Mouse (Mus musculus) spleen, embryonic (tissue): ENCODE measurements around the gene Unc5cl.

Experiments
- CTCF ChIA-PET: fragments of 350-600 bp; sonication (Branson Sonifier 250); formaldehyde crosslinking; loops from one replicate; lab custom pipeline; 2022; lab: Charles Lee

Gene Unc5cl

DNA sequence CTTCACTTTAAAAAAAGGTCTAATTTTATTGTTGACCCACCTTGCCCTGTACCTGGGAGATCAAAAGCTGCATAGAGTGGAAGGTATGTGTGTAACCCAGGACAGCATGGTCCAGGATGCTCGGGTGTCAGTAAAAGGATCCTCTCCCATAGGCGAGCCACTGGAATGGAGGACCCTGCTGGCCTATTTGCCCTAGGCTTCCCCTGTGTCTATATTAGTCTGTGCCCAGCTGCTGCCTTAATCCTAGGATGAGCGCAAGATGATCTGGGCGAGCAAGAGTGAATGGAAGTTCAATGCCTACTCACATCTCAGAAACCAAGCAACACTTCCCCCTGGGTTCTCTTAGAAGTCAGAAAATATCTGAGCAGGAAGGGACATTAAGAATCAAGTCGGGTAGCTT lies 23.6 kb upstream of the Unc5cl start:
- CTCF ChIA-PET, result interaction anchor here (0.5 kb wide), 1 partner anchor 26 kb away, joined by 3 read pairs; no protein-coding TSS in a partner anchor

DNA sequence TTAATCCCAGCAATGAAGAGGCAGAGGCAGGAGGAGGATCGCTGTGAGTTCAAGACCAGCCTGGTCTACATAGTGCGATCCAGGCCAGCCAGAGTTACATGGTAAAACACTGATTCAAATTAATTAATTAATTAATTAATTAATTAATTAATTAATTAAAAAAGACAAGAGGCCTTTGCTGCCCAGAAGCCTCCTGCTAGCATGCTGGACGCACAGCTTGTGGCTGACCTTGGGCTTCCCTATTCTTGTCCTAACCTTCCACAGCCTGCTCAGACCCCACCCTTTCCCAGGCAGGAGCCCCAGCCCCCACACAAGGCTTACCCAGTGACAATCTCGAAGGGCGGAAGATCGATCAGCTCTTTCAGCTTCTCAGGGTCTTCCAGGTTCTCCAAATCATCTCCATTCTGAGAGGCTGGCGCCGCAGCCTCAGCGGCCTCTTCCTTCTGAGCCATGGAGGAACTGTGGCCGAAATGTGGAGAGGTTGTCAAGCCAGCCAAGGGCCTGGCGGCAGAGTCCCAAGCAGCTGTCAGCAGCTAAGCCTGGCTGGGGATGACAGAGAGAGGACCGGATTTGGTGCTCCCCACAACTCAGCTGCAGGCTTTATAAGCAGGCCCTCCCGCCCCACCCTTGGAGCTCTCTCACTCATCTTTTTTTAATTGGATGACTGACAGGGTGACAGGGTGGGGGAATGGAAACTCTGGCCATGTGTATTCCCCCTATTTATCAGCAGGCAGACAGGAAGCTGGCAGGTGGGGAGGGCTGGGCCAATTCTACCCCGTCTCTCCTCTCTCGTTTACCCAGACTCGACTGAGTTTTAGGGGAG lies 22.3 kb upstream of the Unc5cl start, which contains the start of gene Apobec2:
Gene Apobec2 (minus strand): TSS at position 773 of the 823 bp plus-strand sequence.
- CTCF ChIA-PET, result no interaction called here

DNA sequence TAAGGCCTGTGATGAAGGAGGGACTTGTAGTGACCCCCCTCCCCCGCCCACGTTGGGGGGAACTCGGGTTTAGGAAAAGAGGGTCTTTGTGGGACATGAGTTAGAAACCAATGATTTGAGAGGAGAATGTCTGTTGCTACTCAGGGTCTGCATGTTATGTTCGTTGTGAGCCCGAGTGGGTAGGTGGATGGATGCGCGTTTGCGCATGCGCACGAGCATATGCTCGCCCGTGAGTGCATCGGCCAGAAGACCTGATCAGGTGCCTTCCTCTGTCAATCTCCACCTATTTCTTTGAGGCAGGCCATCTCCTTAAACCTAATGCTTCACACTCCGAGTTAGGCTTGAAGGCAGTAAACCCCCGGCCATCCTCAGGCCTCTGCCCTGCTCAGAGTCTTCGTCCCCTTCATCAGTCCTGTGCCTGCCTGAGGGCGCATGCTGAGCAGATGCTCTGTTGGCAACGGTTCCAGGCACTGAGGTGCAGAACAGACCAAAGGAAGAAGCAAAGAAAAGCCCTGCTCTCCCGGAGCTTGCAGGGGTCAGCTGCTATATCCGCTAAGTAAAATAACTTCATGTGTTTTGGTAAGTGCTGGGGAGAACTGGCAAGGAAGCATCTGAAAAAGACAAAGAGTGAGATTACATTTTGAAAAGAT lies 21.6 kb upstream of the Unc5cl start:
- CTCF ChIA-PET, result no interaction called here

DNA sequence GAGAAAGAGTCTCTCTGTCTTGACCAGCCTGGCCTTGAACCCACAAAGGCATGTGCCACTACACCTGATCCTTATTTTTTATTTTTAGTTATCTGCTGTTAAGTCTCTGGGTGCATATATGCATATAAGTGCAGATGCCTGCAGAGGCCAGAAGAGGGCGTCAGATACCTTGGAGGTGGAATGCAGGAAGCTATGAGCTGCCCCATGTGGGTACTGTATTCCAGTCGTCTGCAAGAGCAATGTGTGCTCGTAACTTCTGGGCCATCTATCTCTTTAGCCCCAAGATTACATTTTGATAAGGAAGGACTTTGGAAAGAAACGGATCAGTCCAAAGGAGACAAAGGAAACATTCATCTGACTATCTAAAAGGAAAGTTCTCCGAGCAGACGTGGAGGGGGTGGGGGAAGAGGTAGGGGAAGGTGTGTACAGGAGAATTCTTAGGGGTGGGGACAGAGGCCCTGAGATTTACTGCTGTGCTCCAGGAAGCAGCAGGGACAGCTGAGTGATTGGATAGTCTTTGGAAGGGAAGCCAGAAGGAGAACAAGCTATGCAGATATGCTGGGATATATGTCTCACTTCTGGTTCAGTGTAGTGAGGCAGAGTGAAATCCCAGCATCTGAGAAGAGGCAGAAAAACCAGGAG lies 20.9 kb upstream of the Unc5cl start:
- CTCF ChIA-PET, result no interaction called here

DNA sequence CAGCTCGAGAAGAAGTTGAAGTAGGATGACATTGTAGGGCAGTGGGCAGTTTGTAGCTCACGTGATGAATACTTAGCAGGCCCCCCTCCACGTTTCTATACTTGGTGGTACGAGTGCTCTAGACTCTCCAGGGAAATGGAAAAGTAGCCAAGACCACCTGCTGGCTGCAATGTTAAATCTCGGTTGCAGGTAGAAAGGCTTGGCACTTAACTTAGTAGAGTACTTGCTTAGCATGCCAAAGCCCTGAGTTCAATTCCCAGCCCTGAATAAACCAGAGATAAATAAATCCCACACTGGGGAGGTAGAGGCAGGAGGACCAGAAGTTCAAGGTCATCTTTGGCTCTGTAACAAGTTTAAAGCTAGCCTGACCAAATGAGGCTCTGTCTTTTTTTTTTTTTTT lies 20.2 kb upstream of the Unc5cl start:
- CTCF ChIA-PET, result no interaction called here

DNA sequence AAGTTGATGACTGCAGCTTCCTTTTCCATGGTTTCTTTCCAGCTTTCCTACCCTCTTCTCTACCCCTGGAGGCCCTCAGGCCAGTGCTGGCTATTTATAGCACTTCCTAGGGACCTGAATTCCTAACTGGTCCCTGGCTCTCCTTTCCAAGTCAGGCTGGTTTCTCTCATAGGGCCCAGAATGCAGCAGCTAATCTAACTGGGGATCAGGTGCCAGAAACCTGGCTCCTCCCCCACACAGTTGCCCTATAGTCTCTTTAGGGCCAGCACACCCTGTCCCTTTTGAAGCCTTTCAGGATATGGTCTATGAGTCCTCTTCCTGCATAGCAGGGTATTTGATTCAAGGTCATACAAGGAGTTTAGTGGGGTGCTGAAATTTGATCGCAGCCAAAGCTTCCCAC lies 18.2 kb upstream of the Unc5cl start:
- CTCF ChIA-PET, result no interaction called here

DNA sequence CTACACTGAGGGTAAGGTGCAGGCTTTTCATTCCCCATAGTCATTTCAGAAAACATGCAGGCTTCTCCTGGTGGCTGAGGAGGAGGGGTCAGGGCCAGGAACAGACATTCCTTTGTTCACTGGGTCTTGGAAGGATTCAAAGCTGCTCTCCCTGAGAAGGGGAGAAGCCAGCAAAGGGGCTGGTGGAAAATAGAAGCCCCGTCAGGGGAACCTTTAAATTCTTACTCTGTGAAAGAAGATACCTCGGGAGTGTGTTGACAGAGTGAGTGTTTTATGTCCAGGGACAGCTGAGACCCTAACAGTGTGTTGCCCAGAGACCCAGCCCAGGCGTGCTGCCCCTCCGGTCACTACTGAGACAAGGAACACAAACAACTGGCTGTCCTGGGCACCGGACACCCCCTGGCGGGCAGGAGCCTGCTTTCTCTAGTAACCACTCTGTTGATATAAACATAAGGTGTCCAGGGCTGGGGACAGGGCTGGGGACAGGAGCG lies 17.2 kb upstream of the Unc5cl start:
- CTCF ChIA-PET, result no interaction called here

DNA sequence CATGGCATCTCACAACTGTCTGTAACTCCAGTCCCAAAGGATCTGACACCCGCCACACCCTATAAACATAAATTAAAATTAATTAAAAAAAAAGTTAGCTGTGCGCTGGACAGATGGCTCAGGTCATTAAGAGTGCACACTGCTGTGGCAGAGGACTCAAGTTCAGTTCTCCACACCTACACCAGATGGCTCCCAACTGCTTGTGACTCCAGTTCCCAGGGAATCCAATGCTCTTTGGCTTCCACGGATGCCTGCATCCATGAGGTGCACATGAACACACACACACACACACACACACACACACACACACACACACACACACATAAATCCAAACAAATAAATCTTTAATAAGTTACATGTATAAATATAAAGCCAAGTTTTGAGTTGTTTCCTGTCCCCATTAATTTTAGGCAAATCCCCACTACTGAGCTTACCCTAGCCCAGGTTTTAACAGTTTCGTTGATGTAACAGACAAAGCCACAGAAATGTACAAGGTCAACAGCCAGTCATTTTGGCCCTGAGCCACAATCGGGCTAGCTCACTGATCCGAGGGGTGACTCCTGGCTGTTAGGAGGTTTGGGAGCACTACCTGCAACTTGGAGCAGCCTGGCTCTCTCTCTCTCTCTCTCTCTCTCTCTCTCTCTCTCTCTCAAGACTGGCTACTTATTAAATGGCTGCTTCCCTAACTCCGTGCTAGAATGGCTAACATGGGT lies 11.8 kb upstream of the Unc5cl start:
- CTCF ChIA-PET, result interaction anchor here (0.7 kb wide), 1 partner anchor 160 kb away, joined by 7 read pairs; no protein-coding TSS in a partner anchor

DNA sequence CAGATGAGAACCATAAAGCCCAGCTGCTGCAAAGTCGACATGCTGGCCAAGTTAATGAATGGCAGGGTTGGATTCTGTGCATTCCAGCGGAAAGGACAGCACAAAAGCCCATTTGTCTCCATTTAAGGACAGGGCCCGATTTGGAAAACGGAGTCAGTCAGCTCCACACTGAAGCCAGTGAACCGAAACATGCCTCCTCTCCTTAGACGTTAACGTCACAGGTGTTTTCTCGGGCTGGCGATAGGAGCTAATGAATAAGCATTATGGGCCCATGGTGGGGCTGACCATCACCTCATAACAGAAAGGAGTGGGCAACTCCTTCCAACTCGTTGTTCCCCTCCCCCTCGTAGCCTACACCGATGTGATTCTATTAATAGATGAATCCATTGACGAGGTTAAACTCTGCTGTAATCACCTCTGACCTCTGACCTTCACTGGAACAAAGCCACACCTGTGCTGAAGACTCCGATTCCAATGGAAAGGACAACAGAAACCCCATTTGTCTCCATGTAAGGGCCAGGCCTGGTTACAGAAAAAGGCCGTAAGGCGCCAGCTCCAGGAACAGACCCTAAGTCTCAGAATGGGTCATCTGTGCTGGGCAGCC lies 11.1 kb upstream of the Unc5cl start:
- CTCF ChIA-PET, result interaction anchor here (0.7 kb wide), 1 partner anchor 161 kb away, joined by 7 read pairs; no protein-coding TSS in a partner anchor

DNA sequence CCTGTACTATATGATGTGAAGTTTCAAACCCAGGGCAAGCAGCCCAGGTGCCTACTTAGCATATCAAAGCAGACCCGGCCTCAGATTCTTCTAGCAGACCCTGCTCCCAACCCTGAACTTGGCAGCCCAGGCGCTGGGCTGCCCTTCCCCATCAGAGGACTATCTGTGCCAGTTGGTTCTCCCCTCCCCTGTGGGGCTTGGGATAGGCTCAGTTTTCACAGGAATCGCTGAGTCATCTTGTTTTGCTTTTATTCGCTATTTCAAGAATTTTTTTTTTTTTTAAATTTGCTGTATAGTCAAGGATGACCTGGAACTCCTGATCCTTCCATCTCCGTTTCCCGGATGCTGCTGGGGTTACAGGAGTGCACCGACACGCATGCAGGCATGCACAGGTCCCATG lies 7.0 kb upstream of the Unc5cl start:
- CTCF ChIA-PET, result no interaction called here

DNA sequence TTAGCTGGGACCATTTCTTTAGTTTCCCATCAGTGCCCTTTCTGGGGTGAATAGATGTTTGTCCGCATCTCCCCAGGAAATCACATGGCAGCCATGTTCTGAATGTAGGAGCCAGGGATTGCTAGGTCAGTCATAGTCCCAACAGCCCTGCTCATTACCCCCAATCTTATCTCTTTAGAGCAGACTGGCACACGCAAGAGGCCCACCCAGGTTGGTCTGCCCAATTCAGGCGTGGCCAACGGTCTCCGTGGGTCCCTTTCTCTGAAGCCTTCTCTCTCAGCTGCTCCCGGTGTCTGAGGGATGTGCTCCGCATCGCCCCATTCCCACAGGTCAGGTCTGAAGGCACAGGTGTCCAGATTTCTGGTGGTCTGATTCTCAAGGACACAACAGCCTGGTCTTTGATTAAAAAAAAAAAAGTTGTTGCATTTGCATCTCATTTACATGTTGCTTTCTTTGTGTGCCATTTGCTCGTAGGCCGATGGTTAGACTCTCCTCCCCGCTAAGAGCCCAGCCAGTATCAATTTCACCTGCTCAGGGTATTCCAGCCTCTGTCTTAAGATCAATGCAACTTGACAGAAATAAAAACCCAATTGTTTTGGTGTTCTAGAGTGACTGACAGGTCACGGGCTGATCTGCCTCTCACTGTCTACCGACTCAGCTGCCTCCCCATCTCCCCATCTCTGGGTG lies 3.9 kb upstream of the Unc5cl start:
- CTCF ChIA-PET, result interaction anchor here (0.7 kb wide), 1 partner anchor 178 kb away, joined by 3 read pairs; no protein-coding TSS in a partner anchor

DNA sequence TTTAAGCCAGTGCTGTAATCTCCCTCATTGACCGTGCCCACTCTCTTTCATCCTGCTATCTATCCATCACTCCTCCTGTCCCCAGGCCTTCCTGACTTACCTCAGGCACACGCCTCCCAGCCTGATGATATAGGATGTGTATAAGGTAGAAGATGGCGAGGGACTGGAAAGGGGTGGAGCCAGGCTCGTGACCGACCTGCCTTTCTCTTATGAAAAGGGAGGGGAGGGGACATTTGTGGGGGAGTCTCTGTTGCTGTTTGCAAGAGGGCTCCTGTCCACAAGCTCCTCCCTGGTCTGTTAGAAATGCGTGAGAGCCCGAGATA lies 3.4 kb upstream of the Unc5cl start, which contains the start of gene Tspo2:
Gene Tspo2 (minus strand): TSS at position 170 of the 323 bp plus-strand sequence.
- CTCF ChIA-PET, result no interaction called here

DNA sequence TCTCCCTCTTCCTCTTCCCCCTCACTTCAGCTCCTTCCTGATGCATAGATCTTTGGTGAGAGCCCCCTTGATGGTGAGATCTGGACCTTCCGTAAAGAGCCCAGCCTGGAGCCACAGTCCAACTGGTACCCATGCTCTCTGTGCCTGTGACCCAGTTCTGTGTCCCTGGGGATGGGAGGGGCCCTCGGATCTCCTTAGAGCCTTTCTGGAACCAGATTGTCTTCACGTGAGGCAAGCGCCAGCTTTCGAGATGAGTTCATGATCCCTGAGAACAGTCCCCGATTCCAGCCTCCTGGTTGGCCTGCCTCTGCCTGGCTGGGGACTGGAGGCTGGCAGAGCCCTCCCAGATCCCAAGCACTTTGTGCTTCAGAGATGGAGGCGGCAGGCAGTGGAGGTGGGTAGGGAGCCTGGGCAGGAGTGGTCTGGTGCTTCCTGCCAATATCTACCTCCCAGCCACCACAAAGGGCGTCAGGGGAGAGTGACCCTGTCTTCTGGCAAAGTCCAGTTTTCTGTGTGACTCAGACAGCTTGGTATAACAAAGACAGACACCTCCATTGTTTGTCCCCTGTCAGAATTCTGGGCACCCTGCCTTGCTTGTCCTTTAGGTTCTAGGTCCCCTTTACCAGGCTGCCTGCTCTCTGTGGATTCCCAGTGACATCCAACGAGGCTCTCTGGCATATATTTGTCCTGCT lies 2.8 kb upstream of the Unc5cl start:
- CTCF ChIA-PET, result interaction anchor here (0.6 to 0.7 kb wide), 2 partner anchors 11 to 12 kb away, joined by 3 read pairs; no protein-coding TSS in a partner anchor

DNA sequence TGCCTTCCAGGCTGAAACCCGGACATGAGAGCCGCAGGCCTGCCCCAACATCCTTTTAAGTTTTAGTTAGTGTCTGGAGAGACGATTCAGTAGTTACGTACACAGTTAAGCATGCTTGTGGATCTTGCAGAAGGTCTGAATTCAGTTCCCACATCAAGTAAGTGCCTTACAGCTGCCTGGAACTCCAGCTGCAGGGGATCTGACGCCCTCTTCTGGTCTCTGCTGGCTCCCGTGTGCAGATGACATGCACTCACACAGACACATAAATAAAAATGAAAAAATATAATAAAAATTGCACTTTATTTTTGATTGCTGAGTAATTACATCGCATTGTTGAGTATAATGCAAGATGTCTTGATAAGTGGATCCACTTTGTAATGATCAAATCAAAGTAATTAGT lies 1.2 kb upstream of the Unc5cl start:
- CTCF ChIA-PET, result no interaction called here

DNA sequence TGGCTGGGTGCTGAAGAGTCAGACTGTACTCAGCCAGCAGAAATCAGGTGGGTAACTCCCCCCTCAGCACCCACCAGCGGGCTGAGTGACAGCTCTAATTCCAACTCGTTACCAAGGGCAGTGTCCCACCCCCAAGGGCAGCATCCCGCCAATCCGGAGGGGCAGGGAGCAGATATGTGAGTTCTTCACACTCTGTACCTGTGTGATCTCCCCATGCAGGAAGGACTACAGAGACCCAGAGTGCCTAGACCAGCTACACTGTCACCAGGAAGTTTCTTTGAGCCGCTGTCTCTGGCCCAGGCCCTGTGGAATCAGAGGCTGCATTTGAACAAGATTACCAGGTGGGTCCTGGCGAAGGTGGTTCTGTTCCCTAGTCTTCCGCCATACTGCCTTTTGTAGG lies 511 bp upstream of the Unc5cl start:
- CTCF ChIA-PET, result no interaction called here

DNA sequence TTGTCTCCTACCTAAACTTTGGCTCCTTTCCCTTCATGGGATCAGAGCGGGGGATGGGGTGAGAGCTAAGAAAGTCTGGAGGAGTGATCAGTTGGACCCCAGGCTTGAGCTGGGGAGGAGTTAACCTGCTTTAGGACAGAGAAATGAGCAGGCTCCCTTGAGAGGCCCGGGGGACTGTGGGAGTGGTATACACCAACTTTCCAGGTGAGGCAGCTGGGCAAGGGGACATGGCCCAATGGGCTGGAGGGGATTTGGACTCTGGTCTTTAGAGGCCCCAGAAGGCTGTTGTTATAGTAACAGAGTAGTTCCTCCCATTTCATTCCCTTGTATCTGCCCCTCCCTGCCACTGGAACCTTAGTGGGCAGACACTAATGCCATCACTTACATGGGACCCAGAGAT lies 1.3 kb downstream of the Unc5cl start:
- CTCF ChIA-PET, result no interaction called here

DNA sequence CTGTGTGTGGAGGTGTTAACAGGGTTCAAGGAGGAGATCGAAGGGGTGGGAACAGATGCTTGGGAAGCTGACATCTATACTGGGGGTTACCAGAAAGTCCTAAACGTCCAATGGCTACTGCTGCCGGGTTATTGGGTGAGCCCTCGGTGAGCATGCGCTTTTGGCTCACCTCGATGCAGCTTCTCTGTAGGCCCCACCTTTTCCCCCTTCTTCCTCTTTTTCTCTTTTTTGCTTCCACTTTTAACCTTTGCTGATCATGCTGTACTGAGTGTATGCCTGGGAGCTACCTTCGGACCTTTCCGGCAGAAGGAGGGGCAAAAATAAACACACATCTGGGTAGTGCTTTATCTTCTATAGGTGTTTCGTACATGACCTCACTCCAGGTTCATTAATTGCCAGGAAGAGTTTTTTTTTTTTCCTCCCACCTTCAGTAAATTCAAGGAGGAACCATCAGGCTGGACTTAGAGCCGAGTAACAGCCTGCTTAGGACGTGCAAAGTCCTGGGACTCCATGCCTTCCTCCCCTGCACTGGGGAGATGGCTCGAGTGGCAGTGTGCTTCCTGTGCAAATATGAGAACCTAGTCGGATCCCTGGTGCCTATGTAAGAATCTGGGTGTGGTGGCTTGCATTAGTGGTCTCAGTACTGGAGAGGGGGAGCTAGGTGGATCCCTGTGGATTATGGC lies 3.4 kb downstream of the Unc5cl start:
- CTCF ChIA-PET, result no interaction called here

DNA sequence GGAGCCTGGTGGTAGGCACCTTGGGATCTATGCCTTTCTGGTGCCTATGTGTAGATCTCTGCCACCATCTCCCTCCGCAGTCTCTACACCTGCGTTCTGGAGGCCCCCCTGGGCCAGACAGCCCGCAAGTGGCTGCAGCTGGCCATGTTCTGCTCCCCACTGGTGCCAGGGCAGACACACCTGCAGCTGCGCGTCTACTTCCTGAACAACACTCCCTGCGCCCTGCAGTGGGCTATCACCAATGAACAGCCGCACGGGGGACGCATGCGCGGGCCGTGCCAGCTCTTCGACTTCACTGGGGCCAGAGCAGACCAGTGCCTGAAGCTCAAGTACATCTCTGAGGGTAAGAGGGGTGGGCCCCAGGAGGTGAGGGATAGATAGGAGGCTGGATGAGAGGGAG lies 7.4 kb downstream of the Unc5cl start:
- CTCF ChIA-PET, result no interaction called here

DNA sequence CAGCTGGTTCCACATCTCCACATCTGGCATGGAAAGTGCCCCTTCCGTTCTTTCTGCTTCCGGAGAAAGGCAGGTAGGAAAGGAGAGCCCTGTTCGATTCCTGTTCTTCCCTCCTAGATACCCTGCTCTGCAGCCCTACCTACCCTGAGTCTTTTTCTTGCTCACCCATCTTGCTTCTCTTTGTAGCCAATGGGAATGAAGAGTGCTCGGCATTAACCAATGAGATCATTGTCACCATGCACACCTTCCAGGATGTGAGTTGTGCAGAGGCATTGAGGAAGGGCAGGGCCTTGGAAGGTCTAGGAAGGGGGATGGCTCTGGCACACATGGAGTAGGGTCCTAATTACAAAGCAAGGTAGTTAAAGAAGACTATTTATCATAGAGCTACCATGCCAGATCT lies 8.7 kb downstream of the Unc5cl start:
- CTCF ChIA-PET, result interaction anchor here (0.5 to 0.7 kb wide), 2 partner anchors 11 to 1156 kb away, joined by 3 read pairs; no protein-coding TSS in a partner anchor
